Mouse (Mus musculus): ENCODE results near the gene Mup8. TPM values are rescaled to one million over a fixed set of nuclear protein-coding genes. Genes with fewer than 3 reads are reported as not detected.
"Not testable (repeated sequence)": the region's sequence is repeated elsewhere in the genome, so short reads cannot be mapped to it uniquely, and the experiment has no call there.

The Mup8 gene
- polyA plus RNA-seq (2012; rRNA removed), result not detected in 2 replicates

- H3K27ac ChIP-seq (ENCODE audit: insufficient read depth, low read depth, low read length); H3K36me3 ChIP-seq (ENCODE audit: control insufficient read depth, insufficient read depth, low read length); H3K4me3 ChIP-seq (ENCODE audit: low read depth, low read length); H3K27me3 ChIP-seq (ENCODE audit: control insufficient read depth, insufficient read depth, low read length); H3K4me1 ChIP-seq (ENCODE audit: control insufficient read depth, insufficient read depth, insufficient read length, low read length): not testable (repeated sequence)
- WGBS, result 79% methylated on average over 3 of the region's 3 CpGs
Measured at GRCm38 (mm10) chr4:60222499-60222898, at the start of gene Mup8. Gene Mup8 (minus strand): TSS chr4:60222599.

- not testable (repeated sequence) for H3K4me1 ChIP-seq (ENCODE audit: control insufficient read depth, insufficient read depth, insufficient read length, low read length); H3K27ac ChIP-seq (ENCODE audit: insufficient read depth, low read depth, low read length); H3K4me3 ChIP-seq (ENCODE audit: low read depth, low read length); H3K36me3 ChIP-seq (ENCODE audit: control insufficient read depth, insufficient read depth, low read length); H3K27me3 ChIP-seq (ENCODE audit: control insufficient read depth, insufficient read depth, low read length)
- 83% methylated on average over 11 of the region's 11 CpGs for WGBS
Measured at GRCm38 (mm10) chr4:60265977-60266770, 43.8 kb upstream of the Mup8 start.

- not testable (repeated sequence) for H3K27me3 ChIP-seq (ENCODE audit: control insufficient read depth, insufficient read depth, low read length); H3K27ac ChIP-seq (ENCODE audit: insufficient read depth, low read depth, low read length); H3K4me1 ChIP-seq (ENCODE audit: control insufficient read depth, insufficient read depth, insufficient read length, low read length); H3K4me3 ChIP-seq (ENCODE audit: low read depth, low read length); H3K36me3 ChIP-seq (ENCODE audit: control insufficient read depth, insufficient read depth, low read length)
- 95% methylated on average over 3 of the region's 4 CpGs for WGBS
Measured at GRCm38 (mm10) chr4:60262706-60263105, 40.3 kb upstream of the Mup8 start.

Other genes starting within 250 kb of the Mup8 start
- gene Mup7, start 152.1 kb downstream of the Mup8 start, polyA plus RNA-seq (2012; rRNA removed), result not detected in 2 replicates
- gene Mup2, start 68.3 kb downstream of the Mup8 start, polyA plus RNA-seq (2012; rRNA removed), result not detected in 2 replicates
- not detected in 2 replicates for gene Mup9, start 199.4 kb upstream of the Mup8 start, polyA plus RNA-seq (2012; rRNA removed)